Mouse (Mus musculus): ENCODE measurements around the gene Fignl1. TPM values are rescaled to one million over a fixed set of nuclear protein-coding genes. Genes with fewer than 3 reads are reported as not detected.

Fignl1 gene
- polyA plus RNA-seq, 1 experiment from 2014 or later = 45.5 TPM

- no peak overlapping the region for H3K27ac ChIP-seq (replicated peaks; ENCODE audit: low read depth, low read length)
- H3K9ac ChIP-seq (ENCODE audit: low read depth, low read length) = no peak overlapping the region
- H3K36me3 ChIP-seq (ENCODE audit: control insufficient read depth, insufficient read depth, low read length) = no peaks in the 10 kb centered on the region
- no peaks in the 10 kb centered on the region for H3K27me3 ChIP-seq (replicated peaks; ENCODE audit: control insufficient read depth, insufficient read depth, low read length)
- DNase-seq (ENCODE audit: low spot score) (no peak), ATAC-seq (ENCODE audit: low read depth) (no peak)
- no peak overlapping the region for H3K4me3 ChIP-seq (ENCODE audit: low read depth, low read length)
- no peaks in the 10 kb centered on the region for H3K9me3 ChIP-seq (ENCODE audit: control insufficient read depth, low read length)
- no peak overlapping the region for H3K4me2 ChIP-seq (ENCODE audit: low read depth, low read length)
- 89% methylated on average over 4 of the region's 4 CpGs for WGBS
- H3K4me1 ChIP-seq (ENCODE audit: control insufficient read depth, insufficient read depth, low read length) = no peaks in the 10 kb centered on the region
Measured at GRCm38 (mm10) chr11:11774384-11774783, 34.4 kb downstream of the Fignl1 start.

- Histone ChIP-seq H3K4me3 (ENCODE audit: low read depth, low read length) (no peak overlapping the region), H3K9ac (ENCODE audit: low read depth, low read length) (no peak overlapping the region), H3K27ac (replicated peaks; ENCODE audit: low read depth, low read length) (no peak overlapping the region), H3K9me3 (ENCODE audit: control insufficient read depth, low read length) (no peaks in the 10 kb centered on the region), H3K4me1 (ENCODE audit: control insufficient read depth, insufficient read depth, low read length) (no peaks in the 10 kb centered on the region), H3K36me3 (ENCODE audit: control insufficient read depth, insufficient read depth, low read length) (no peaks in the 10 kb centered on the region), H3K27me3 (replicated peaks; ENCODE audit: control insufficient read depth, insufficient read depth, low read length) (no peaks in the 10 kb centered on the region), H3K4me2 (ENCODE audit: low read depth, low read length) (no peak overlapping the region)
- WGBS = 86% methylated on average over 4 of the region's 4 CpGs
- no peak for ATAC-seq (ENCODE audit: low read depth)
- DNase-seq (ENCODE audit: low spot score) = no peak
Measured at GRCm38 (mm10) chr11:11772196-11772595, 36.6 kb downstream of the Fignl1 start.

- Histone ChIP-seq H3K27me3 (replicated peaks; ENCODE audit: control insufficient read depth, insufficient read depth, low read length) (no peaks in the 10 kb centered on the region), H3K4me3 (ENCODE audit: low read depth, low read length) (no peak overlapping the region), H3K27ac (replicated peaks; ENCODE audit: low read depth, low read length) (no peak overlapping the region), H3K9ac (ENCODE audit: low read depth, low read length) (no peak overlapping the region), H3K9me3 (ENCODE audit: control insufficient read depth, low read length) (no peaks in the 10 kb centered on the region), H3K36me3 (ENCODE audit: control insufficient read depth, insufficient read depth, low read length) (no peaks in the 10 kb centered on the region), H3K4me1 (ENCODE audit: control insufficient read depth, insufficient read depth, low read length) (no peaks in the 10 kb centered on the region), H3K4me2 (ENCODE audit: low read depth, low read length) (no peak overlapping the region)
- WGBS = 86% methylated on average over 3 of the region's 3 CpGs
- ATAC-seq (ENCODE audit: low read depth) = no peak
- DNase-seq (ENCODE audit: low spot score) = no peak
Measured at GRCm38 (mm10) chr11:11770691-11771090, 38.1 kb downstream of the Fignl1 start.

GRCm38 (mm10) chr11:11769281-11769680 lies 39.5 kb downstream of the Fignl1 start:
- Histone ChIP-seq H3K27me3 (replicated peaks; ENCODE audit: control insufficient read depth, insufficient read depth, low read length) (no peaks in the 10 kb centered on the region), H3K4me3 (ENCODE audit: low read depth, low read length) (no peak overlapping the region), H3K36me3 (ENCODE audit: control insufficient read depth, insufficient read depth, low read length) (no peaks in the 10 kb centered on the region), H3K4me1 (ENCODE audit: control insufficient read depth, insufficient read depth, low read length) (no peaks in the 10 kb centered on the region), H3K9ac (ENCODE audit: low read depth, low read length) (no peak overlapping the region), H3K9me3 (ENCODE audit: control insufficient read depth, low read length) (no peaks in the 10 kb centered on the region), H3K4me2 (ENCODE audit: low read depth, low read length) (no peak overlapping the region), H3K27ac (replicated peaks; ENCODE audit: low read depth, low read length) (no peak overlapping the region)
- DNase-seq (ENCODE audit: low spot score) (no peak), ATAC-seq (ENCODE audit: low read depth) (no peak)
- WGBS = 93% methylated on average over 20 of the region's 20 CpGs

DNA sequence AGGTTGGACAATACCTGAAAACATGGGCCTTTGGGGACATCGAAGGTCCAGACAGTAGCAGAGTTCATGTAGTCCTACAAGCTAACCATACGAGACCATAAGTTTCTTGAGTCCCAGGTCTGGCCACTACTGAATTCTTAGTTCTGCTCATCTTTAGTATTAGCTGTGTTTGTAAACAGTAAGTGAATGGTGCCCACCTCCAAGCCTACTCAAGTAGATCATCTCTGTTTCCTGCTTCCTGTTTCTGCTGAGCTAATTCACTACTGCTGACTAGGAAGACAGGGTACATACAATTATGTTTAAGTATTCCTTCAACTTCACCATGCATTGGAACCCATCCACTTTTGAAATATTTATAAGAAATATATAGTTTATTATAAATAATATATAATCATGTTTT lies 40.7 kb downstream of the Fignl1 start:
- no peak overlapping the region for H3K4me2 ChIP-seq (ENCODE audit: low read depth, low read length)
- WGBS = 91% methylated on average over 2 of the region's 2 CpGs
- H3K4me3 ChIP-seq (ENCODE audit: low read depth, low read length) = no peak overlapping the region
- H3K4me1 ChIP-seq (ENCODE audit: control insufficient read depth, insufficient read depth, low read length) = no peaks in the 10 kb centered on the region
- no peaks in the 10 kb centered on the region for H3K9me3 ChIP-seq (ENCODE audit: control insufficient read depth, low read length)
- no peak overlapping the region for H3K27ac ChIP-seq (replicated peaks; ENCODE audit: low read depth, low read length)
- H3K27me3 ChIP-seq (replicated peaks; ENCODE audit: control insufficient read depth, insufficient read depth, low read length) = no peaks in the 10 kb centered on the region
- no peak overlapping the region for H3K9ac ChIP-seq (ENCODE audit: low read depth, low read length)
- H3K36me3 ChIP-seq (ENCODE audit: control insufficient read depth, insufficient read depth, low read length) = no peaks in the 10 kb centered on the region
- DNase-seq (ENCODE audit: low spot score) (no peak), ATAC-seq (ENCODE audit: low read depth) (no peak)

DNA sequence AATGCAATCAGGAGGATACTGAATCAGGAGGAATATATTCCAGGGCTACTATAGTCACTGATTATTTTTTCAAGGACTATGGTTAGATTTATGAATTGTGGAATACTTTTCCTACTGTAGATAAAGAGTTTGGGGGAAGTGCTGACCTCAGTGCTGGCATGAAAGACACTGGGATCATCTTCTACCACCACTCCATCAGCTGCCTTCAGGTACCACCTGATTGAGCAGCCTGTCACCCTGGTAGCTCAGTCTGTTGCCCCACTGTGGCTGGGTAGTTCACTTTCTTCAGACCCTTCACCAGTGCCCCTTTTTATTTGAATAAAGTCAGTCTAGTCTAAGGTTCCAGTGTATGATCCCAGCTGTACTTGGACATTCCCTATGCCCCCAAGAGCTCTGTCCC lies 42.0 kb downstream of the Fignl1 start:
- Histone ChIP-seq H3K9me3 (ENCODE audit: control insufficient read depth, low read length) (no peaks in the 10 kb centered on the region), H3K4me3 (ENCODE audit: low read depth, low read length) (no peak overlapping the region), H3K9ac (ENCODE audit: low read depth, low read length) (no peak overlapping the region), H3K4me2 (ENCODE audit: low read depth, low read length) (no peak overlapping the region), H3K27me3 (replicated peaks; ENCODE audit: control insufficient read depth, insufficient read depth, low read length) (no peaks in the 10 kb centered on the region), H3K27ac (replicated peaks; ENCODE audit: low read depth, low read length) (no peak overlapping the region), H3K4me1 (ENCODE audit: control insufficient read depth, insufficient read depth, low read length) (no peaks in the 10 kb centered on the region), H3K36me3 (ENCODE audit: control insufficient read depth, insufficient read depth, low read length) (no peaks in the 10 kb centered on the region)
- ATAC-seq (ENCODE audit: low read depth) (no peak), DNase-seq (ENCODE audit: low spot score) (no peak)

DNA sequence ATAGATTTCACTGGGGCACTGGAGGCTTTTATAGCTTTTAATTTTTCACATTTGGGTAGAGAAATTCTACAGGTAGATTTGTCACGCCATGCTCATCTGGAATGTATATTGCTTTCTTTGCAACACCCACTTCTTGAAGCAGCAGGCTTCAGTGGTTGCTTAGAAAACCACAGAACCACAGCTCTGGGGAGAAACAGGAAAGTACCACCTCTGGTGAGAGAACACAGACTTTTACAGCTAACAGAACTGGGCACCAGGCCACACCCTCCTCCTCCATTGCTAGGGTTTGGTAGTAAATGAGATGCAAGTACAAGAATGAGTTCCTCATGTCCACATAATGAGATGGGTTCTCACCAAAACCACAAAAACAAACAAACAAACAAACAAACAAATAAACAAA lies 42.7 kb downstream of the Fignl1 start:
- Histone ChIP-seq H3K4me3 (ENCODE audit: low read depth, low read length) (no peak overlapping the region), H3K27ac (replicated peaks; ENCODE audit: low read depth, low read length) (no peak overlapping the region), H3K36me3 (ENCODE audit: control insufficient read depth, insufficient read depth, low read length) (no peaks in the 10 kb centered on the region), H3K27me3 (replicated peaks; ENCODE audit: control insufficient read depth, insufficient read depth, low read length) (no peaks in the 10 kb centered on the region), H3K9ac (ENCODE audit: low read depth, low read length) (no peak overlapping the region), H3K4me2 (ENCODE audit: low read depth, low read length) (no peak overlapping the region), H3K9me3 (ENCODE audit: control insufficient read depth, low read length) (no peaks in the 10 kb centered on the region), H3K4me1 (ENCODE audit: control insufficient read depth, insufficient read depth, low read length) (no peaks in the 10 kb centered on the region)
- ATAC-seq (ENCODE audit: low read depth) (no peak), DNase-seq (ENCODE audit: low spot score) (peak; percentile 13)
- WGBS = 69% methylated on average over 1 of the region's 1 CpGs

GRCm38 (mm10) chr11:11765414-11765813 lies 43.3 kb downstream of the Fignl1 start:
- no peak overlapping the region for H3K27ac ChIP-seq (replicated peaks; ENCODE audit: low read depth, low read length)
- H3K9ac ChIP-seq (ENCODE audit: low read depth, low read length) = no peak overlapping the region
- no peaks in the 10 kb centered on the region for H3K9me3 ChIP-seq (ENCODE audit: control insufficient read depth, low read length)
- H3K4me1 ChIP-seq (ENCODE audit: control insufficient read depth, insufficient read depth, low read length) = no peaks in the 10 kb centered on the region
- no peaks in the 10 kb centered on the region for H3K27me3 ChIP-seq (replicated peaks; ENCODE audit: control insufficient read depth, insufficient read depth, low read length)
- 66% methylated on average over 1 of the region's 1 CpGs for WGBS
- no peak overlapping the region for H3K4me3 ChIP-seq (ENCODE audit: low read depth, low read length)
- H3K4me2 ChIP-seq (ENCODE audit: low read depth, low read length) = no peak overlapping the region
- no peak for ATAC-seq (ENCODE audit: low read depth)
- no peak for DNase-seq (ENCODE audit: low spot score)
- H3K36me3 ChIP-seq (ENCODE audit: control insufficient read depth, insufficient read depth, low read length) = no peaks in the 10 kb centered on the region

- 65% methylated on average over 4 of the region's 4 CpGs for WGBS
- H3K4me3 ChIP-seq (ENCODE audit: low read depth, low read length) = no peak overlapping the region
- H3K27ac ChIP-seq (replicated peaks; ENCODE audit: low read depth, low read length) = no peak overlapping the region
- H3K9ac ChIP-seq (ENCODE audit: low read depth, low read length) = no peak overlapping the region
- H3K4me1 ChIP-seq (ENCODE audit: control insufficient read depth, insufficient read depth, low read length) = no peaks in the 10 kb centered on the region
- no peaks in the 10 kb centered on the region for H3K27me3 ChIP-seq (replicated peaks; ENCODE audit: control insufficient read depth, insufficient read depth, low read length)
- DNase-seq (ENCODE audit: low spot score) (no peak), ATAC-seq (ENCODE audit: low read depth) (no peak)
- no peak overlapping the region for H3K4me2 ChIP-seq (ENCODE audit: low read depth, low read length)
- H3K36me3 ChIP-seq (ENCODE audit: control insufficient read depth, insufficient read depth, low read length) = no peaks in the 10 kb centered on the region
- no peaks in the 10 kb centered on the region for H3K9me3 ChIP-seq (ENCODE audit: control insufficient read depth, low read length)
Measured at GRCm38 (mm10) chr11:11763211-11763666, 45.5 kb downstream of the Fignl1 start.

All from embryonic facial prominence, embryonic 14.5 days (tissue).